Mouse (Mus musculus): ENCODE measurements around the gene A130010J15Rik. TPM values are rescaled to one million over a fixed set of nuclear protein-coding genes. Genes with fewer than 3 reads are reported as not detected.

A130010J15Rik gene
- total and polyA plus RNA-seq, 3 experiments = 9.1 to 22.4 (median 18.6) TPM

DNA sequence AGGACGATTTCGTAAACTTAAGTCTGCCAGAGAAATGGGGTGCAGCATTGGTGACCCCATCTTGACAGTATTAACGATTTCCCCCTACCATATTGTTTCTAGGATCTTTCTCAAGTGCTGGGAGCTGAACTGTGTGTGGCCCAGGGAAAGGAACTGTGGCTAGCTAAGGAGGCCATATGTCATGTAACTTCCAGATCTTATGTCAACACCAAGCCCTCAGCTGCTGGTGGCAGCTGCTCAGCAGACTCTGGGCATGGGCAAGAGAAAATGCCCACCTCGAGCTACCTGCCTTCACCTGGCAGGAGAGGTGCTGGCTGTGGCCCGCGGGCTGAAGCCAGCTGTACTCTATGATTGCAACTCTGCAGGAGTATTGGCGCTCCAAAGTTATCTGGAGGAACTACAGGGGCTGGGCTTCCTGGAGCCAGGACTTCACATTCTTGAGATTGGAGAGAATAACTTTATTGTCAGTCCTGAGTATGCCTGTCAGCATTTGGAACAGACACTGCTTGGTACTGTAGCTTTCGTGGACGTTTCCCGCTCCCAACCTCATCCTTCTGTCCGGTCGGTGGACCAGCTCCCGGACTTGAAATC, 6.4 kb downstream of the A130010J15Rik start:
- H3K9ac ChIP-seq (ENCODE audit: insufficient read depth, low read depth) = peak overlapping the region; percentile 89
- DNase-seq (ENCODE audit: extremely low read depth) = no peak
- peak overlapping the region; percentile 12; the same call in 1 of the 2 replicates for H3K27ac ChIP-seq (ENCODE audit: insufficient read depth, low read depth)
- peaks cover 7 to 58% of the 10 kb centered on the region in 2 experiments for H3K4me1 ChIP-seq (ENCODE audit: control insufficient read depth in 1 of 2, insufficient read depth in 2 of 2)
- H3K4me2 ChIP-seq (ENCODE audit: insufficient read depth, low read depth, poor library complexity, severe bottlenecking) = peak overlapping the region; percentile 61
- H3K36me3 ChIP-seq (replicated peaks in 1 of 2; ENCODE audit: control insufficient read depth in 1 of 2, insufficient read depth in 1 of 2, low read length in 1 of 2) = peaks cover 10 to 36% of the 10 kb centered on the region in 2 experiments
- in situ Hi-C loops (cut with MboI; ENCODE audit: low pct_ligation_motif_present, low pct_unique_long_range_greater_than_20kb, low sequenced_read_pairs) (no loop called here), dilution Hi-C loops (cut with MboI; ENCODE audit: extremely low pct_ligation_motif_present, extremely low pct_unique_long_range_greater_than_20kb, low sequenced_read_pairs) (no loop called here)
- H3K27me3 ChIP-seq (replicated peaks) = no peaks in the 10 kb centered on the region
- peaks cover 17% of the 10 kb centered on the region; the same call in 1 of the 2 replicates for H3K79me2 ChIP-seq (replicated peaks; ENCODE audit: control insufficient read depth, extremely low read depth, insufficient read depth, poor library complexity, severe bottlenecking)
- H3K4me3 ChIP-seq (replicated peaks in 1 of 3; ENCODE audit: low read depth in 2 of 3, low read length in 2 of 3, poor library complexity in 1 of 3) = peak overlapping the region; percentile 81 to 96 (median 85)
- no peak for TF ChIP-seq MAX (IDR thresholded peaks at IDR 0.05; ENCODE audit: low read length)
- TF ChIP-seq ZMIZ1 (IDR thresholded peaks at IDR 0.05; ENCODE audit: low read depth, low read length) = no peak
- TF ChIP-seq POLR2A (IDR thresholded peaks at IDR 0.05; ENCODE audit: low read depth, low read length) = peak; percentile 19; the same call in 1 of the 2 replicates
- no peaks in the 10 kb centered on the region for H3K9me3 ChIP-seq (replicated peaks; ENCODE audit: low read length)

DNA sequence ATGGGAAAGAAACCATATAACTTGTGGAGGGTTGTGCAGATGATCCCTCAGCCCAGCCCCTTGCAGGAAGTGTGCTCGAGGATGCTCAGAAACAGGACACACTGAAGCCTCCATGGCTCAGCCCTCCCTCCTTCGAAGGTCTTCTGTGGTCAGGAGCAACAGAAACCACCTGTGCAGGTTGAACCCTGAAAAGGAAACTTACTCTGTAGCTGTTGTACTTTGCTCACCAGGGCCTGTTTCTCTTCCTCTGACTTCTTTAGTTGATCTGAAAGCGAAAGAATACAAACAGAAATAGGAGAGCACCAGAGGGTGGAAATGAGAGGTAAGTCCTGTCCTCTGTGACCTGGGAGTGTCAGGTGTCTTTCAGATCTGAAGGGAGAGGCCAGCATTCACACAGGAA, 13.3 kb downstream of the A130010J15Rik start:
- Histone ChIP-seq H3K79me2 (replicated peaks; ENCODE audit: control insufficient read depth, extremely low read depth, insufficient read depth, poor library complexity, severe bottlenecking) (0 out of 2 replicates have a peak, but pooled peaks cover 4% of the 10 kb centered on the region), H3K4me1 (ENCODE audit: control insufficient read depth in 1 of 2, insufficient read depth in 2 of 2) (peaks cover 20 to 72% of the 10 kb centered on the region in 2 experiments), H3K9me3 (replicated peaks; ENCODE audit: low read length) (no peaks in the 10 kb centered on the region), H3K9ac (ENCODE audit: insufficient read depth, low read depth) (no peak overlapping the region), H3K36me3 (replicated peaks in 1 of 2; ENCODE audit: control insufficient read depth in 1 of 2, insufficient read depth in 1 of 2, low read length in 1 of 2) (peaks cover 58 to 85% of the 10 kb centered on the region in 2 experiments), H3K4me2 (ENCODE audit: insufficient read depth, low read depth, poor library complexity, severe bottlenecking) (no peak overlapping the region; the same call in 1 of the 2 replicates), H3K27me3 (replicated peaks) (no peaks in the 10 kb centered on the region), H3K4me3 (replicated peaks in 1 of 3; ENCODE audit: low read depth in 2 of 3, low read length in 2 of 3, poor library complexity in 1 of 3) (no peak overlapping the region), H3K27ac (ENCODE audit: insufficient read depth, low read depth) (peak overlapping the region; percentile 55)
- dilution Hi-C loops (cut with MboI; ENCODE audit: extremely low pct_ligation_motif_present, extremely low pct_unique_long_range_greater_than_20kb, low sequenced_read_pairs) = no loop called here
- DNase-seq (ENCODE audit: extremely low read depth) = no peak
- in situ Hi-C loops (cut with MboI; ENCODE audit: low pct_ligation_motif_present, low pct_unique_long_range_greater_than_20kb, low sequenced_read_pairs) = no loop called here
- TF ChIP-seq HCFC1 (IDR thresholded peaks at IDR 0.05; ENCODE audit: low read depth, low read length) = no peak
- TF ChIP-seq ELF1 (IDR thresholded peaks at IDR 0.05; ENCODE audit: low read depth, low read length) = no peak
- TF ChIP-seq RCOR1 (conservative IDR thresholded peaks at IDR 0.05; ENCODE audit: low read depth, low read length) = no peak
- TF ChIP-seq ZC3H11A (IDR thresholded peaks at IDR 0.05; ENCODE audit: low read depth, low read length) = no peak
- no peak for TF ChIP-seq JUN (IDR thresholded peaks at IDR 0.05; ENCODE audit: insufficient read depth, low read depth, low read length)
- no peak for TF ChIP-seq GABPA (IDR thresholded peaks at IDR 0.05; ENCODE audit: insufficient replicate concordance, low read depth, low read length)
- TF ChIP-seq POLR2AphosphoS2 (IDR thresholded peaks at IDR 0.05; ENCODE audit: low read depth, low read length) = no peak
- TF ChIP-seq SIN3A (IDR thresholded peaks at IDR 0.05; ENCODE audit: low read length) = peak; percentile 49; the same call in 1 of the 2 replicates
- no peak for TF ChIP-seq ZNF384 (IDR thresholded peaks at IDR 0.05; ENCODE audit: low read depth, low read length)
- no peak for TF ChIP-seq KAT2A (IDR thresholded peaks at IDR 0.05; ENCODE audit: insufficient replicate concordance, low read length)
- TF ChIP-seq EP300 (IDR thresholded peaks at IDR 0.05; ENCODE audit: low read length) = peak; percentile 68
- peak; percentile 36; the same call in 1 of the 2 replicates for TF ChIP-seq ETS1 (conservative IDR thresholded peaks at IDR 0.05; ENCODE audit: low read depth, low read length)
- no peak for TF ChIP-seq TBP (conservative IDR thresholded peaks at IDR 0.05; ENCODE audit: low read depth, low read length)
- no peak for TF ChIP-seq CTCF (conservative IDR thresholded peaks at IDR 0.05 in 1 of 2, IDR thresholded peaks at IDR 0.05 in 1 of 2; ENCODE audit: low read depth in 2 of 2, low read length in 2 of 2)
- TF ChIP-seq CHD2 (IDR thresholded peaks at IDR 0.05; ENCODE audit: low read length) = no peak
- no peak; the same call in 1 of the 2 replicates for TF ChIP-seq RAD21 (IDR thresholded peaks at IDR 0.05; ENCODE audit: low read depth, low read length)
- no peak for TF ChIP-seq MAX (IDR thresholded peaks at IDR 0.05; ENCODE audit: low read length)
- TF ChIP-seq SMC3 (IDR thresholded peaks at IDR 0.05; ENCODE audit: low read depth, low read length) = no peak
- no peak for TF ChIP-seq UBTF (IDR thresholded peaks at IDR 0.05; ENCODE audit: low read depth, low read length)
- TF ChIP-seq POLR2A (IDR thresholded peaks at IDR 0.05; ENCODE audit: low read depth, low read length) = peak; percentile 15; the same call in 1 of the 2 replicates
- TF ChIP-seq MYC (IDR thresholded peaks at IDR 0.05; ENCODE audit: low read depth, low read length) = no peak
- no peak for TF ChIP-seq MXI1 (IDR thresholded peaks at IDR 0.05; ENCODE audit: low read depth, low read length)
- TF ChIP-seq MEF2A (IDR thresholded peaks at IDR 0.05; ENCODE audit: borderline replicate concordance, low read depth, low read length) = peak; percentile 66; the same call in 1 of the 2 replicates
- no peak for TF ChIP-seq ZMIZ1 (IDR thresholded peaks at IDR 0.05; ENCODE audit: low read depth, low read length)
- no peak for TF ChIP-seq USF1 (IDR thresholded peaks at IDR 0.05; ENCODE audit: low read depth, low read length)
- peak; percentile 82 for TF ChIP-seq IRF4 (IDR thresholded peaks at IDR 0.05; ENCODE audit: low read depth, low read length)
- no peak for TF ChIP-seq NELFE (IDR thresholded peaks at IDR 0.05; ENCODE audit: low read depth, low read length)
- 0 out of 2 replicates have a peak, but pooled peaks have one; percentile 18 for TF ChIP-seq BHLHE40 (IDR thresholded peaks at IDR 0.05; ENCODE audit: low read depth, low read length)
- TF ChIP-seq MAZ (IDR thresholded peaks at IDR 0.05; ENCODE audit: low read depth, low read length) = no peak
- TF ChIP-seq JUND (conservative IDR thresholded peaks at IDR 0.05; ENCODE audit: low read depth, low read length) = no peak
- peak; percentile 79 for TF ChIP-seq TCF12 (IDR thresholded peaks at IDR 0.05; ENCODE audit: low read depth, low read length)
- TF ChIP-seq MAFK (IDR thresholded peaks at IDR 0.05; ENCODE audit: insufficient replicate concordance, low read length) = no peak

All from CH12.LX (cell line).